Mouse (Mus musculus): ENCODE measurements at regions not wholly inside any gene's neighbourhood (a gene's known extent, or its start where the extent isn't known, plus 50 kb on each side); places are given as distances from the start of the nearest gene placed in this dataset.

GRCm38 (mm10) chr7:39675847-39676238 is 158.3 kb downstream of the Zfp619 start:
- WGBS, result 72% methylated on average over 1 of the region's 1 CpGs
- Histone ChIP-seq H3K4me1 (ENCODE audit: insufficient read depth, low read depth, low read length) (no peaks in the 10 kb centered on the region), H3K4me2 (replicated peaks; ENCODE audit: low read depth, low read length) (no peak overlapping the region), H3K9ac (replicated peaks; ENCODE audit: low read depth) (no peak overlapping the region), H3K9me3 (ENCODE audit: low read length) (no peaks in the 10 kb centered on the region), H3K4me3 (ENCODE audit: low read depth, low read length) (no peak overlapping the region), H3K36me3 (ENCODE audit: insufficient read depth, low read length) (no peaks in the 10 kb centered on the region), H3K27me3 (replicated peaks; ENCODE audit: insufficient read depth, low read length) (no peaks in the 10 kb centered on the region), H3K27ac (ENCODE audit: low read length) (no peak overlapping the region)
- TF ChIP-seq CTCF (IDR thresholded peaks at IDR 0.05) (no peak), EP300 (IDR thresholded peaks at IDR 0.05) (no peak)
- no peak for ATAC-seq
- DNase-seq (ENCODE audit: low spot score), result no peak

- H3K27ac ChIP-seq (ENCODE audit: low read length), result no peak overlapping the region
- no peak overlapping the region for H3K4me3 ChIP-seq (ENCODE audit: low read depth, low read length)
- DNase-seq (ENCODE audit: low spot score), result no peak
- no peaks in the 10 kb centered on the region for H3K9me3 ChIP-seq (ENCODE audit: low read length)
- H3K27me3 ChIP-seq (replicated peaks; ENCODE audit: insufficient read depth, low read length), result no peaks in the 10 kb centered on the region
- no peak for TF ChIP-seq CTCF (IDR thresholded peaks at IDR 0.05)
- H3K36me3 ChIP-seq (ENCODE audit: insufficient read depth, low read length), result no peaks in the 10 kb centered on the region
- H3K9ac ChIP-seq (replicated peaks; ENCODE audit: low read depth), result no peak overlapping the region
- ATAC-seq, result no peak
- 36% methylated on average over 2 of the region's 2 CpGs for WGBS
- no peak overlapping the region for H3K4me2 ChIP-seq (replicated peaks; ENCODE audit: low read depth, low read length)
- no peaks in the 10 kb centered on the region for H3K4me1 ChIP-seq (ENCODE audit: insufficient read depth, low read depth, low read length)
Observed at GRCm38 (mm10) chr7:39680411-39680810, 162.8 kb downstream of the Zfp619 start.

GRCm38 (mm10) chr7:39696589-39696988 is 179.0 kb downstream of the Zfp619 start:
- no peaks in the 10 kb centered on the region for H3K4me1 ChIP-seq (ENCODE audit: insufficient read depth, low read depth, low read length)
- TF ChIP-seq CTCF (IDR thresholded peaks at IDR 0.05) (no peak), EP300 (IDR thresholded peaks at IDR 0.05) (no peak)
- peak; percentile 41; the same call in 1 of the 2 replicates for ATAC-seq
- no peaks in the 10 kb centered on the region for H3K27me3 ChIP-seq (replicated peaks; ENCODE audit: insufficient read depth, low read length)
- H3K4me2 ChIP-seq (replicated peaks; ENCODE audit: low read depth, low read length), result no peak overlapping the region
- H3K4me3 ChIP-seq (ENCODE audit: low read depth, low read length), result no peak overlapping the region
- no peaks in the 10 kb centered on the region for H3K9me3 ChIP-seq (ENCODE audit: low read length)
- 44% methylated on average over 2 of the region's 2 CpGs for WGBS
- H3K9ac ChIP-seq (replicated peaks; ENCODE audit: low read depth), result no peak overlapping the region
- no peak overlapping the region for H3K27ac ChIP-seq (ENCODE audit: low read length)
- no peak for DNase-seq (ENCODE audit: low spot score)
- no peaks in the 10 kb centered on the region for H3K36me3 ChIP-seq (ENCODE audit: insufficient read depth, low read length)

GRCm38 (mm10) chr7:39701506-39701905 is 183.9 kb downstream of the Zfp619 start:
- Histone ChIP-seq H3K4me2 (replicated peaks; ENCODE audit: low read depth, low read length) (no peak overlapping the region), H3K9me3 (ENCODE audit: low read length) (no peaks in the 10 kb centered on the region), H3K4me1 (ENCODE audit: insufficient read depth, low read depth, low read length) (no peaks in the 10 kb centered on the region), H3K27me3 (replicated peaks; ENCODE audit: insufficient read depth, low read length) (no peaks in the 10 kb centered on the region), H3K9ac (replicated peaks; ENCODE audit: low read depth) (no peak overlapping the region), H3K4me3 (ENCODE audit: low read depth, low read length) (no peak overlapping the region), H3K36me3 (ENCODE audit: insufficient read depth, low read length) (no peaks in the 10 kb centered on the region), H3K27ac (ENCODE audit: low read length) (no peak overlapping the region)
- no peak for TF ChIP-seq CTCF (IDR thresholded peaks at IDR 0.05)
- no peak for TF ChIP-seq EP300 (IDR thresholded peaks at IDR 0.05)
- WGBS, result 41% methylated on average over 1 of the region's 2 CpGs
- no peak for ATAC-seq
- DNase-seq (ENCODE audit: low spot score), result no peak

- Histone ChIP-seq H3K9ac (replicated peaks; ENCODE audit: low read depth) (no peak overlapping the region), H3K4me3 (ENCODE audit: low read depth, low read length) (no peak overlapping the region), H3K4me2 (replicated peaks; ENCODE audit: low read depth, low read length) (no peak overlapping the region), H3K9me3 (ENCODE audit: low read length) (no peaks in the 10 kb centered on the region), H3K27me3 (replicated peaks; ENCODE audit: insufficient read depth, low read length) (no peaks in the 10 kb centered on the region), H3K36me3 (ENCODE audit: insufficient read depth, low read length) (no peaks in the 10 kb centered on the region), H3K27ac (ENCODE audit: low read length) (no peak overlapping the region), H3K4me1 (ENCODE audit: insufficient read depth, low read depth, low read length) (no peaks in the 10 kb centered on the region)
- TF ChIP-seq CTCF (IDR thresholded peaks at IDR 0.05) (no peak), EP300 (IDR thresholded peaks at IDR 0.05) (no peak)
- WGBS, result 25% methylated on average over 5 of the region's 5 CpGs
- no peak for DNase-seq (ENCODE audit: low spot score)
- no peak for ATAC-seq
Observed at GRCm38 (mm10) chr7:39705118-39706095, 187.8 kb downstream of the Zfp619 start.

- no peak overlapping the region for H3K27ac ChIP-seq (ENCODE audit: low read length)
- no peak for TF ChIP-seq EP300 (IDR thresholded peaks at IDR 0.05)
- no peak for TF ChIP-seq CTCF (IDR thresholded peaks at IDR 0.05)
- H3K9ac ChIP-seq (replicated peaks; ENCODE audit: low read depth), result no peak overlapping the region
- no peaks in the 10 kb centered on the region for H3K36me3 ChIP-seq (ENCODE audit: insufficient read depth, low read length)
- H3K4me3 ChIP-seq (ENCODE audit: low read depth, low read length), result no peak overlapping the region
- 33% methylated on average over 2 of the region's 2 CpGs for WGBS
- no peak overlapping the region for H3K4me2 ChIP-seq (replicated peaks; ENCODE audit: low read depth, low read length)
- H3K27me3 ChIP-seq (replicated peaks; ENCODE audit: insufficient read depth, low read length), result no peaks in the 10 kb centered on the region
- DNase-seq (ENCODE audit: low spot score) (peak; percentile 60), ATAC-seq (peak; percentile 83)
- no peaks in the 10 kb centered on the region for H3K4me1 ChIP-seq (ENCODE audit: insufficient read depth, low read depth, low read length)
- no peaks in the 10 kb centered on the region for H3K9me3 ChIP-seq (ENCODE audit: low read length)
Observed at GRCm38 (mm10) chr7:39706606-39707005, 189.0 kb downstream of the Zfp619 start.
